9 mouse cellular contexts compared by ENCODE assay signal in genomic region chr5:111291639-111292038, GRCm38 (mm10). TPM values are rescaled to one million over a fixed set of nuclear protein-coding genes. Genes with fewer than 3 reads are reported as not detected.
DNase-seq lines count a peak whose midpoint lies in the region; ATAC-seq and TF ChIP-seq lines count a peak whose summit lies in the region.
"Had no signal": no experiment of that assay in that cellular context is flagged by ENCODE, and none has a peak within 500 bp of the region (broad histone marks: within the 10 kb centered on the region; RNA-seq: fewer than 3 reads in every experiment).

No protein-coding gene starts in this region.

- peaks cover 10% of the 10 kb centered on the region; the same call in 1 of the 2 replicates for H3K36me3 ChIP-seq in lung, embryonic 14.5 days (ENCODE audit: insufficient read depth)

- no peak overlapping the region for H3K27ac ChIP-seq in cerebellum, adult 2 months (ENCODE audit: insufficient read depth, low read length)
- H3K27ac ChIP-seq in lung, embryonic 14.5 days (ENCODE audit: low read depth): no peak overlapping the region
- H3K27ac ChIP-seq in left cerebral cortex, adult 2 months: peak overlapping the region; percentile 75

- ATAC-seq in lung, embryonic 14.5 days (ENCODE audit: insufficient read depth): peak; percentile 91
- no peak for ATAC-seq in monocyte, adult 5-6 weeks (replicated peaks; ENCODE audit: insufficient number of reproducible peaks, low FRiP score, low TSS enrichment, poor library complexity, severe bottlenecking)

- intact Hi-C loops in left cerebral cortex, adult 2 months (cut with DNase I): no loop called here

- no peak for TF ChIP-seq CTCF in cerebellum, adult 2 months (IDR thresholded peaks at IDR 0.05; ENCODE audit: borderline replicate concordance, insufficient read depth, low read depth, low read length)
- peak; percentile 24; the same call in 1 of the 2 replicates for TF ChIP-seq CTCF in lung, embryonic 14.5 days (IDR thresholded peaks at IDR 0.05; ENCODE audit: low read depth)
- TF ChIP-seq CTCF in left cerebral cortex, adult 2 months (IDR thresholded peaks at IDR 0.05): no peak; the same call in 1 of the 2 replicates

- H3K4me3 ChIP-seq in cerebellum, adult 2 months (replicated peaks; ENCODE audit: insufficient read depth, low read depth, low read length): peak overlapping the region; percentile 48
- no peak overlapping the region for H3K4me3 ChIP-seq in lung, embryonic 14.5 days (ENCODE audit: low read depth, low read length)
- peak overlapping the region; percentile 38 for H3K4me3 ChIP-seq in left cerebral cortex, adult 2 months

- H3K9me3 ChIP-seq in lung, embryonic 14.5 days (ENCODE audit: low read depth, low read length): no peaks in the 10 kb centered on the region

- WGBS in cerebellum, adult 2 months: 22% methylated on average over 10 of the region's 10 CpGs
- 33% methylated on average over 10 of the region's 10 CpGs for WGBS in lung, embryonic 14.5 days

- no peak for TF ChIP-seq POLR2A in cerebellum, adult 2 months (IDR thresholded peaks at IDR 0.05; ENCODE audit: borderline replicate concordance, insufficient read depth, low read length)

- no peak overlapping the region for H3K9ac ChIP-seq in lung, embryonic 14.5 days

- no peak for DNase-seq in cerebellum, adult 2 months
- no peak for DNase-seq in cerebellum, postnatal 4 days (ENCODE audit: low spot score in 2 of 2)
- peak; percentile 88 for DNase-seq in lung, embryonic 14.5 days
- DNase-seq in lung, adult 18-20 months: no peak
- DNase-seq in left cerebral cortex, adult 2 months (ENCODE audit: extremely low spot score in 1 of 2, low spot score in 2 of 2): peak; percentile 64 to 67
- peak; percentile 66 for DNase-seq in right cerebral cortex, postnatal 14 days
- DNase-seq in thymus, postnatal 25 days: no peak
- DNase-seq: kidney, postnatal 25 days had no signal

- H3K4me2 ChIP-seq in lung, embryonic 14.5 days: peak overlapping the region; percentile 28; the same call in 1 of the 2 replicates

- peaks cover 7% of the 10 kb centered on the region for H3K4me1 ChIP-seq in cerebellum, adult 2 months (ENCODE audit: control insufficient read depth, insufficient read depth, low read length)
- H3K4me1 ChIP-seq in lung, embryonic 14.5 days (ENCODE audit: insufficient read depth): no peaks in the 10 kb centered on the region

- no peaks in the 10 kb centered on the region for H3K27me3 ChIP-seq in cerebellum, adult 2 months (ENCODE audit: control insufficient read depth, insufficient read depth, low read length)
- no peaks in the 10 kb centered on the region for H3K27me3 ChIP-seq in lung, embryonic 14.5 days (ENCODE audit: insufficient read depth, low read length)

RNA-seq across cellular contexts. Expression of gene Pitpnb, which starts 38.9 kb away (rescaled TPM):
- polyA plus RNA-seq in cerebellum, adult 2 months (2012; rRNA removed): 70.4 and 71.6 TPM in 2 replicates
- 120 and 123 TPM in 2 replicates for polyA plus RNA-seq in lung, embryonic 14.5 days (2014; fragmentation: Nextera tagmentation; extraction: Ambion mirVana)
- 10 to 100 TPM; 86.4 to 91.3 TPM for total RNA-seq in left cerebral cortex, adult 2 months (2021)
- 12.8 to 26.2 TPM (median 18.9 TPM) in 3 replicates for total RNA-seq in monocyte, adult 5-6 weeks (2017)

Comparison
In these comparisons a context has a peak if more than half of its experiments do, and no peak if none do; other contexts are left out.
1. DNase-seq: peak in lung, embryonic 14.5 days (single experiment), left cerebral cortex, adult 2 months (2 of 2) and right cerebral cortex, postnatal 14 days (single experiment); none in cerebellum, adult 2 months (0 of 2), cerebellum, postnatal 4 days (0 of 2), lung, adult 18-20 months (0 of 2) and thymus, postnatal 25 days (single experiment).